Mouse (Mus musculus): ENCODE results near the gene Calcoco2.

DNA sequence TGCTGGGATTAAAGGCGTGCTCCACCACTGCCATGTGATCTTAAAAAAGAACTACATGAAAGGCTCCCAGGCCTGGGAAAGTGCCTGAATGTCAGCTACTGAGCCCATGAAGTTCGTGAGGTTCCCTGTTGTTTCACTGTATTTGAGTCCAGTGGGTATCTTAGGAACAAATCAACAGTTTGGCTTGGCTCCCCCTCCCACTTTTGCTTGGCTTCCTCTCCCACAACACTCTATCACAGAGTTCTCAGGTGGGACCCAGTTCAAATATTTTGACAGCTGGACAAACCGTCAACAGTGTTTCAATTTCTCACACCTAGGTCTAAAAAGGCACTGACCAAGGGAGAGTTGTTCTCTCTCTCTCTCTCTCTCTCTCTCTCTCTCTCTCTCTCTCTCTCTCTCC, 7.6 kb upstream of the Calcoco2 start:
- TF ChIP-seq CTCF (IDR thresholded peaks at IDR 0.05) (no peak), POLR2A (IDR thresholded peaks at IDR 0.05; ENCODE audit: insufficient read depth, low read depth, low read length) (no peak)
